Mouse (Mus musculus) limb, embryonic 13.5 days (tissue): ENCODE measurements around the gene Cped1. TPM values are rescaled to one million over a fixed set of nuclear protein-coding genes. Genes with fewer than 3 reads are reported as not detected.

Experiments used
- ATAC-seq: fragments of 200-750 bp; cut with Nextera tagmentation; 2 replicates; pipeline ENCODE4 v1.8.0; 2017; ENCODE audit warnings: low read depth, moderate number of reproducible peaks, moderate TSS enrichment; ENCODE audit not compliant: low FRiP score
- H3K27ac ChIP-seq: fragments of 300-500 bp; sonication (generic); 2 replicates; pipeline ENCODE4 v1.5.1; 2015; ENCODE audit warnings: inconsistent platforms, mild to moderate bottlenecking, moderate library complexity
- H3K27me3 ChIP-seq: fragments of 300-500 bp; sonication (generic); 2 replicates; pipeline ENCODE4 v1.6.1; 2015; ENCODE audit warnings: mild to moderate bottlenecking, inconsistent platforms
- H3K36me3 ChIP-seq: fragments of 300-500 bp; sonication (generic); 2 replicates; pipeline ENCODE4 v1.6.1; 2015; ENCODE audit warnings: inconsistent platforms, mild to moderate bottlenecking, moderate library complexity
- H3K4me1 ChIP-seq: fragments of 300-500 bp; sonication (generic); 2 replicates; pipeline ENCODE4 v1.6.1; 2015; ENCODE audit warnings: inconsistent platforms
- H3K4me2 ChIP-seq: fragments of 300-500 bp; sonication (generic); replicated peaks from 2 replicates; pipeline ENCODE4 v1.6.1; 2015; ENCODE audit warnings: inconsistent platforms, mild to moderate bottlenecking, moderate library complexity
- H3K4me3 ChIP-seq: fragments of 300-500 bp; sonication (generic); 2 replicates; pipeline ENCODE4 v1.5.1; 2015; ENCODE audit warnings: moderate library complexity, mild to moderate bottlenecking, inconsistent platforms
- H3K9ac ChIP-seq: fragments of 300-500 bp; sonication (generic); 2 replicates; pipeline ENCODE4 v1.6.1; 2015; ENCODE audit warnings: mild to moderate bottlenecking, inconsistent platforms
- H3K9me3 ChIP-seq: fragments of 300-500 bp; sonication (generic); 2 replicates; pipeline ENCODE4 v1.6.1; 2016; ENCODE audit warnings: inconsistent platforms
- WGBS: fragments of 180-500 bp; shearing (Covaris S2); methylation state at CpG from one replicate; pipeline ENCODE4 v1.1.7; 2015; 5-methylcytosine and 5-hydroxymethylcytosine counted together
- polyA plus RNA-seq: library from polyadenylated mRNA; unstranded; fragments of >200 nt; fragmentation: Nextera tagmentation; extraction: Ambion mirVana; gene quantifications from 2 replicates; pipeline ENCODE4 v1.2.1, GENCODE M21; 2015

Gene Cped1
- polyA plus RNA-seq, 1 experiment from 2014 or later, result 53.5 TPM

DNA sequence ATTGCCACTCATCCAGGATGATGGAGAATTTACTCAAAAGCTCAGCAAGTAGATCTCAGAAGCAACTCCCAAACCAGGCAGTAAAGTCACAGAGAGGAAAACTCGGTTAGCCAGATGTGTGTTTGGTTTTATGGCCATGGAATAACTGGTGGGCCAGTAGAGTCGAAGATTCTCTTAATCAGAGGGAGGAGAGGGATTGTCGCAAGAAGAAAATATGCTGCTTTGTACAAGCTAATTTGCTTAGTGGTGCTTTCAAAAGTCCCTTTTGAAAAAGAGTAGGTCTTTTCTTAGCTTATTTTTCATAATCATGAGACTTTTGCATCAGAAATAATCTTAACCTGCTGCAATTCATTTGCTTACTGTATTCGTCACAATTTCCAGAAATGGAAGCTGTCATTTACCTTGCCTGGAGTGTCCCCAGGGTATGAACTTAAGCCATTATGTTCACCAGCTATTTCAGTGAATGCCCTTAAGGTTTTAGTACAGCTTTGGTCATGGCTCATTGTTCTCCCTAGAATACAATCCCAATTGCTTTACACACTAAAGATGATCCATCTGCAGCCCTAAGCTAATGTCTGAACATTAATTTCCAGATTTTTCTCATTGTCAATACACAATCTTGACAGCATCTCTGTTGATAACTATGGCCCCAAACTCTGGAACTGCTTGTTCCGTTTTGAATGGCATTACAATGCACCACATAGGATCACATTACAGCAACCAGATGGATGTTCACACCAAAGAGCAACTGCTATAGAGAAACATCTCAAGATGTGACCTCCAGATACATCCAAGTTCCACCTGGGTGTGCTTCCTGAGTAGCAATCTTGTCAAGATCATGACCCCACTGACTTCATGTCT is 282.3 kb downstream of the Cped1 start:
- Histone ChIP-seq H3K4me1 (0 out of 2 replicates have a peak, but pooled peaks cover 4% of the 10 kb centered on the region), H3K4me3 (no peak overlapping the region), H3K9me3 (no peaks in the 10 kb centered on the region), H3K4me2 (no peak overlapping the region), H3K9ac (no peak overlapping the region), H3K27ac (no peak overlapping the region), H3K36me3 (no peaks in the 10 kb centered on the region), H3K27me3 (no peaks in the 10 kb centered on the region)
- 58% methylated on average over 5 of the region's 5 CpGs for WGBS
- ATAC-seq, result no peak

DNA sequence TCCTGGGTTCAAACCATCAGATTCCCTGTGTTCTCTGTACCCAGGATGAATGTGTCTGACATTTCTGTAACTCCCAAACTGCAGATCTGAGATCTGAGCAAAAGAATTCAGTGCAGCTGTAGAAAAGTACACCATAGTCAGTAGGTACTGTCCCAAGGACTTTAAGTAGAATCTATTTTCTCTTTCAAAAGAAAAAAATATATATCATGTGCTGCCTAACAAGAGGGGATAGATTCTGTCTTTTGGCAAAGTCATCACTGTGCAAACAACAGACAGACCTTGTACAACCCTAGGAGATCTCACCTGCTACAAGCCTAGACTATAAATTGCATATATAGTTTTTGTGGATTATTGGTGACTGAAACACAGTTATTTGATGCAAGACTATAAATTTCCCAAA is 283.0 kb downstream of the Cped1 start:
- H3K4me3 ChIP-seq, result no peak overlapping the region
- no peak for ATAC-seq
- H3K9me3 ChIP-seq, result no peaks in the 10 kb centered on the region
- H3K27ac ChIP-seq, result no peak overlapping the region
- no peak overlapping the region for H3K4me2 ChIP-seq
- no peak overlapping the region for H3K9ac ChIP-seq
- H3K4me1 ChIP-seq, result 0 out of 2 replicates have a peak, but pooled peaks cover 4% of the 10 kb centered on the region
- H3K27me3 ChIP-seq, result no peaks in the 10 kb centered on the region
- H3K36me3 ChIP-seq, result no peaks in the 10 kb centered on the region

DNA sequence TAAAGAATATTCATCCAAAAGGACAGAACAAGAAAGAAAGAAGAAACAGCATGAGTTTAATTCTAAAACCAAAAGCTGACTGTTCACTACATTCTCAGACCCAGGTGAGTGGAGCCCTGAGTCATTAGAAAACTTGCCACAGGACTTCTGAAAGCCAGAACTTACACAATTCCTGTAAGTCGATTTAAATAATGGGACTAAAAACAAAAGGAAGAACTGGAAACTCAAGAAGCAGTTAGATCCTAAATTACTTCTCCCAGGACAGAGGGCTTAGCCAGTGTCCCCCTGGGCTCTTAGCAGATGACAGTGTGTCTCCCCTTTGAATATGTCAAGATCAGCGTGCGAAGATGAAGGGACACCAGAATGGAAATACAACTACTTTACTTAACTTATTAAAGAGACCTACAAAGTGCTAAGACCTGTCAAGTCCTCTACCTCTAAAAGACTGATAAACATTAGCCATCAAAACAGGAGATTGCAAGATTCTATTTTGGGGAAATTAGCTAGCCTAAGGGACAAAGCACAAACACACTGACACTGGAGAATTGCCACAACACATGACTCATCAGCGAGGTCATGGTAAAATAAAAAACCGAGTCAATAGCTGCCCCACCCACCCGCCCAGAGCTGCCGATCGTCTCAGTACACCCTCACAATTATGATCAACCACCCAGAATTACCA is 284.3 kb downstream of the Cped1 start:
- Histone ChIP-seq H3K9me3 (no peaks in the 10 kb centered on the region), H3K27me3 (no peaks in the 10 kb centered on the region), H3K9ac (no peak overlapping the region), H3K36me3 (no peaks in the 10 kb centered on the region), H3K4me1 (0 out of 2 replicates have a peak, but pooled peaks cover 3% of the 10 kb centered on the region), H3K4me3 (no peak overlapping the region), H3K27ac (no peak overlapping the region), H3K4me2 (no peak overlapping the region)
- 73% methylated on average over 8 of the region's 8 CpGs for WGBS
- no peak for ATAC-seq

DNA sequence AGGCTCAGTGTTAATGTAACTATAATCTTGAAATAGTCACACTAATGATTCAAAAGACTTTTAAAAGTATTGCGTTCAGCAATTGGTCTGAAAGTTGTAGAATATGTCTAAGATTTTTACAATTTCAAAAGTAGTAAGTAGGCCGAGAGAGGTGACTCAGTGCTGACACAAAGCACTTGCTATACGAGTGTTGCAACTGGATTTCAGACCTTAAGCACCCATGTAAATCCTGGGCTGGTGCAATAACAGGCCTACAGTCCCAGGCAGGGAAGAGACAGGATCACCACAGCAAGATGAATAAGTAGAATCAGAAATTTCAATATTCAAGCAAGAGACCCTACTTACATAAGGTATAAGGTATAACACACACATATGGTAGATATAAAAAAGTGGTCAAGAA is 292.2 kb downstream of the Cped1 start:
- WGBS, result 91% methylated on average over 3 of the region's 3 CpGs
- Histone ChIP-seq H3K27me3 (no peaks in the 10 kb centered on the region), H3K36me3 (no peaks in the 10 kb centered on the region), H3K9me3 (no peaks in the 10 kb centered on the region), H3K4me3 (no peak overlapping the region), H3K9ac (no peak overlapping the region), H3K27ac (no peak overlapping the region), H3K4me1 (peaks cover 35% of the 10 kb centered on the region), H3K4me2 (no peak overlapping the region)
- ATAC-seq, result no peak

DNA sequence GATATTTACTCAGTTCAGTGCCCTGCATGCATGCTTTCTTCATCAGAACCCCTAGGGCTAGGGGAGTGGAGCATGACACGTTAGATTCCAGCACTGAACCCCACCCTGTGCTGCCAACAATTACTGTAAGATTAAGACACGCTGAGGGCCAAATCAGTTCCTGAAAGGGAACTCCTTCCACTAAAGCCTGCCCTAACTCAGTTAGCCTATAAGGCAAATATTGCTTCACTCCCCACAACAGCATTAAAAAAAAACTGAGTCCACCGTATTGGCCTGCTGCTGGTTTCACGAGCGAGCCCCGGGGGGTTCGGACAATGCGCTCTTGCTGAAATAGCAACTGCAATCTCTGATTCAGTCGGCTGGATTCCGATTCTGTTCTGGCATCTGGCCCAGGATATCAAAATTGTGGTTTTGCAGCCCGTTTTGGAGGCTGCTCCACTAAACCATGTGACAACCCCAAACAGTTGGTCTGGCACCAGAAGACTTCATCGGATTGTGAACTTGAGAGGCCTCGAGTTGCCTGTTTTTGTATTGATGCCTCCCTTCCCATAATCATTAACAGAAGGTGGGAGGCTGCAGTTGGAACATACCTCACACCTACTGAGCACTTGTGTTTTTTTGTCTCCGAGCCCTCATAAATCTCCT is 294.6 kb downstream of the Cped1 start:
- WGBS, result 13% methylated on average over 14 of the region's 14 CpGs
- peak overlapping the region; percentile 40 for H3K27ac ChIP-seq
- no peak overlapping the region for H3K4me3 ChIP-seq
- peaks cover 35% of the 10 kb centered on the region for H3K4me1 ChIP-seq
- H3K4me2 ChIP-seq, result peak overlapping the region; percentile 55
- no peaks in the 10 kb centered on the region for H3K36me3 ChIP-seq
- H3K9me3 ChIP-seq, result no peaks in the 10 kb centered on the region
- no peaks in the 10 kb centered on the region for H3K27me3 ChIP-seq
- ATAC-seq, result peak; percentile 85
- no peak overlapping the region for H3K9ac ChIP-seq

DNA sequence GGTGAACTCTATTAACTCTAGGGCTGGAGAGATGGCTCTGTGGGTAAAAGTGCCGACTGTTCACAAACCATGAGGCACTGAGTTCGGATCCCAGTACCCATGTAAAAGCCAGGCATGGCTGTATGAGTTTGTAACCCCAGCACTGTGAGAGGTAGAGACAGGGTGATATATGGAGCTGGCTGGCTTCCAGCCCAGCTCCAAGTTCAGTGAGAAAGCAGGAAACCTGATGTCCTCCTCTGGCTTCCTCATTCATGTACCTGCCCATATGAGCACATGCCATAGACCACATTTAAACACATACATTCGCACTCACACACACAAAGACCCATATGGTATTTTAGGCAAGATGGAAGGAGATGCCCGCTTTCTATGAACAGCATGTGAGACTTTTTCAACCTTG is 296.7 kb downstream of the Cped1 start:
- H3K4me2 ChIP-seq, result no peak overlapping the region
- H3K4me3 ChIP-seq, result no peak overlapping the region
- ATAC-seq, result no peak
- peaks cover 17% of the 10 kb centered on the region for H3K27me3 ChIP-seq
- no peaks in the 10 kb centered on the region for H3K9me3 ChIP-seq
- no peak overlapping the region for H3K27ac ChIP-seq
- 79% methylated on average over 4 of the region's 4 CpGs for WGBS
- H3K9ac ChIP-seq, result no peak overlapping the region
- no peaks in the 10 kb centered on the region for H3K36me3 ChIP-seq
- H3K4me1 ChIP-seq, result peaks cover 35% of the 10 kb centered on the region

DNA sequence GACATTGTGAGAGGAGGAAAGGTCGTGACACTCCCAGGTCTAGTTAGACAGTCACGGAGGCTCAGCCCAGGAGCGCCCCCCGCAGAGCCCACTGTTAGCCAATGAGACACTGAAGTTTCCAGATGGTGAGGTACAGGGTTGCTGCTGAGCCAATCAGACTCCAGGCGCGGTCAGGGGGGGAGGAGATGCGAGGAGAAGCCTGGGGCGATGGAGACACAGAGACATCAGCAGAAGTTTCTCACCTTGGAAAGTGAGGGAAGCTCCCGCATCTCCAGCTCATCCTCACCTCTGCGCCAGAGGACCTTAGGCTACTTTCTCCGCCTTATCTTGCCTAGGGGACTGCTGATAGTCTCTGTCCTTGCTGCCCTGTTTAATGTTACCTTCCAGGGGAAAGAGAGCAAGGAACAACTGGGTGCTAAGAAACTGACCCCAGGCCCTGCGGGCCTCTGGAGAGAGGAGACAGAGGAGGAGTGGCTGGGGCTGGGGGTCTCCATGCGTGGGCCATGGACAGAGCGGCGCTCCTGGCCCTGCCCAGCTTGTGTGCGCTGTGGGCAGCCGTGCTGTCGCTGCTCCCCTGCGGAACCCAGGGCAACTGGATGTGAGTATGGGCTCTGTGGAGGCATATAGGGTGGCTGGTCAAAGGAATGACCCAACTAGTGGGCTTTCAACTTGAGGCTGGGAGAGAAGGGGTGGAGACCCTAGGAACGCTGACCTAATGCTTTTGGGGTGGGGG is 302.5 kb downstream of the Cped1 start, which contains the start of gene Wnt16:
Gene Wnt16, plus strand, starts transcription at position 224 of the 733 bp plus-strand sequence.
- peak within 1 kb of the TSS; percentile 50 for H3K4me3 ChIP-seq
- H3K27me3 ChIP-seq, result peaks cover 49% of the 10 kb centered on the region
- under 1% methylated on average over 20 of the region's 20 CpGs for WGBS
- peak within 1 kb of the TSS; percentile 90 for H3K4me2 ChIP-seq
- H3K9ac ChIP-seq, result peak within 1 kb of the TSS; percentile 57
- no peaks in the 10 kb centered on the region for H3K36me3 ChIP-seq
- no peaks in the 10 kb centered on the region for H3K9me3 ChIP-seq
- peaks cover 24% of the 10 kb centered on the region for H3K4me1 ChIP-seq
- H3K27ac ChIP-seq, result no peak within 1 kb of the TSS
- peak; percentile 72 for ATAC-seq

DNA sequence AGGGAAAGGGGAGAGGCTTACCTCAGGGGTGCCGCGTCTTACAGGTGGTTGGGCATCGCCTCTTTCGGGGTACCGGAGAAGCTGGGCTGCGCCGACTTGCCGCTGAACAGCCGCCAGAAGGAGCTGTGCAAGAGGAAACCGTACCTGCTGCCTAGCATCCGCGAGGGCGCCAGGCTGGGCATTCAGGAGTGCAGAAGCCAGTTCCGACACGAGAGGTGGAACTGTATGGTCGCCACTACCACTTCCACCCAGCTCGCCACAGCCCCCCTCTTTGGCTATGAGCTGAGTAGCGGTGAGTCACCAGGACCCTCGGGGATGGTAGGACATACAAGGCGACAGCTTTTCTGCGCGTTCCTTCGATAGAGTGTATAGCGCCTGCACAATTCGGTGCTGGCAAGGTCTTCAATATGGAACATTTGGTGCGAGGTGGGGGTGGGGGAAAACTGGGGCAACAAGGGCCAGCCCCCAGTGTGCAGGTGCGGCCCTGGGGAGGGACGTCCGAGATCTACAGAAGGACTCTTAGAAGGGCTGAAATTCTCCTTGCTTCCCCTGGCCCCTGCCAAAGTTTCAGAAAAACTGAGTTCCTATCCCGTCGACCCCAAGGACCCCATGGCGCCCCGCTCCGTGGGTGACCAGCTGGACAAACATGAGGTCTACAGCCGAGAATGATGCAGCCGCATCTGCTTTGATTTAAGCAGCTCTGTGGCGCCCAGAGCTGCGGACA is 303.2 kb downstream of the Cped1 start:
- WGBS, result under 1% methylated on average over 38 of the region's 38 CpGs
- peaks cover 49% of the 10 kb centered on the region for H3K27me3 ChIP-seq

DNA sequence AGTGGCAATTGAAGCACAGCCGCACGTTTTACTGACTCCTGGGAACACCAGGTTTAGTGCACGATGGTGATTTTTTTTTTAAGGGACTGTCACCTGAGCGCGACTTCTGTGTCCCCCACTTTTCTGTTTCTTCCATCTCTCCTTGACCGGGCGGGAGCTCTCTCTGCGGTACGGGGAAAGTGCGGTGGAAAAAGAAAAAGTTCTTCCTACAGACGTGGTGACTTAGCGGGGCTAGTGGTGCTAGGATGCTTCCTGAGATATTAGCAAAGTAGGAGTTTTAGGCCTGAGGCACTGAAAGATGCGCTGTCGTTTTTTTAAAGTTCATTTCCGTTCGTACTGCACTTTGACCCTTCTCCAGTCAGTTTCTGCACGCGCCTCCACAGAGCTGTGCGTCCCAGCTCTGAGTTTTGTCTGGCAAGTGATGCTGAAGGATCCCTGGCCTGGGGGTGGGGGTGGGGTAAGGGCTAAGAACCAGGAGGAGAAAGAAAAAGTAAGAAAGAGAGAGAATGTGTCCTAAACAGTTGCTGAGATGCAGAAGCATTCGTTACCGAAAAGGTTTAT is 303.8 kb downstream of the Cped1 start:
- no peak for ATAC-seq

More for the DNA sequence above, 303.2 kb downstream of the Cped1 start:
- Histone ChIP-seq H3K4me1 (peaks cover 24% of the 10 kb centered on the region), H3K9ac (peak overlapping the region; percentile 57), H3K36me3 (no peaks in the 10 kb centered on the region), H3K9me3 (no peaks in the 10 kb centered on the region), H3K27ac (no peak overlapping the region), H3K4me2 (peak overlapping the region; percentile 90), H3K4me3 (peak overlapping the region; percentile 50)
- ATAC-seq, result peak; percentile 62

DNA sequence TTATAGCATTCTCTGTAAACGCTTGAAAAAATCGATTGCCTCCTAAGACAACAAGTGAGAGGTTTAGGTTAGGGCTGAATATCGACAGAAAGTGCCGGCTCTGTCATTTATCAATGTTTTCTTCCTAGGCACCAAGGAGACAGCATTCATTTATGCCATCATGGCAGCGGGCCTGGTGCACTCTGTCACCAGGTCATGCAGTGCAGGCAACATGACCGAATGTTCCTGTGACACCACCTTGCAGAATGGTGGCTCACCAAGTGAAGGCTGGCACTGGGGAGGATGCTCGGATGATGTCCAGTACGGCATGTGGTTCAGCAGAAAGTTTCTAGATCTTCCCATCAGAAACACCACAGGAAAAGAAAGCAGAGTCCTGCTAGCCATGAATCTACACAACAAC is 305.1 kb downstream of the Cped1 start:
- Histone ChIP-seq H3K4me1 (peaks cover 24% of the 10 kb centered on the region), H3K9ac (no peak overlapping the region), H3K4me2 (no peak overlapping the region), H3K9me3 (no peaks in the 10 kb centered on the region), H3K4me3 (no peak overlapping the region), H3K27me3 (peaks cover 48% of the 10 kb centered on the region), H3K36me3 (no peaks in the 10 kb centered on the region), H3K27ac (no peak overlapping the region)
- WGBS, result 74% methylated on average over 8 of the region's 8 CpGs
- no peak for ATAC-seq

More for the DNA sequence above, 303.8 kb downstream of the Cped1 start:
- H3K4me2 ChIP-seq, result peak overlapping the region; percentile 90
- H3K9ac ChIP-seq, result peak overlapping the region; percentile 57
- H3K4me1 ChIP-seq, result peaks cover 24% of the 10 kb centered on the region
- 1% methylated on average over 21 of the region's 21 CpGs for WGBS
- H3K27me3 ChIP-seq, result peaks cover 49% of the 10 kb centered on the region
- no peak overlapping the region for H3K27ac ChIP-seq
- no peaks in the 10 kb centered on the region for H3K36me3 ChIP-seq
- peak overlapping the region; percentile 50 for H3K4me3 ChIP-seq
- no peaks in the 10 kb centered on the region for H3K9me3 ChIP-seq

DNA sequence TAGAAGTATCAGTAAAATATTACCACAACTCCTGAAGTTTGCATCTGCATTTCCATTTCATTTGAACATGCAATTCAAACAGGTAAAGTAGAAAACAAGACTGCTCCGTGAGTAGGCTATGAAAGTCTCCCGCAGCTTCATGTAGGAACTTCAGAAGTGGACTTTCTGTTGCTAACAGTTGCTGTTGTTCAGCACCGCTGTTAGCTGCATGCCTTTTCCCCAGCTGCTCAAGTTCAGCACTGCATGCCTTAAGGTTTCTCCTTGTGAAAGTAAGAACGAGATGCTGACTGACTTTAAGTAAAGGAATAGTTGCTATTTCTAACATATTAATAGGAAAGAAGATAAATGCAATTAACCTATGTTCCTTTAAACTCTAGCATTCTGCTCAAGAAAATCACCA is 306.3 kb downstream of the Cped1 start:
- Histone ChIP-seq H3K4me1 (peaks cover 28% of the 10 kb centered on the region), H3K9me3 (no peaks in the 10 kb centered on the region), H3K27ac (no peak overlapping the region), H3K36me3 (no peaks in the 10 kb centered on the region), H3K27me3 (peaks cover 36% of the 10 kb centered on the region), H3K9ac (no peak overlapping the region), H3K4me3 (no peak overlapping the region), H3K4me2 (no peak overlapping the region)
- 26% methylated on average over 4 of the region's 4 CpGs for WGBS
- ATAC-seq, result no peak
